Mouse (Mus musculus): Measurements from ENCODE around the gene Pclo.
"Not testable (repeated sequence)": the region's sequence is repeated elsewhere in the genome, so short reads cannot be mapped to it uniquely, and the experiment has no call there.

The Pclo gene

GRCm38 (mm10) chr5:14662603-14663002 lies 147.9 kb downstream of the Pclo start:
- DNase-seq (ENCODE audit: low read depth in 2 of 2, low spot score in 2 of 2) = no peak

- DNase-seq (ENCODE audit: low read depth in 2 of 2, low spot score in 2 of 2) = no peak
Observed at GRCm38 (mm10) chr5:14680419-14680818, 165.7 kb downstream of the Pclo start.

- no peak for DNase-seq (ENCODE audit: low read depth in 2 of 2, low spot score in 2 of 2)
Observed at GRCm38 (mm10) chr5:14691995-14692394, 177.3 kb downstream of the Pclo start.

- DNase-seq (ENCODE audit: low read depth in 2 of 2, low spot score in 2 of 2) = no peak
Observed at GRCm38 (mm10) chr5:14696745-14697144, 182.0 kb downstream of the Pclo start.

GRCm38 (mm10) chr5:14700900-14701299 lies 186.2 kb downstream of the Pclo start:
- DNase-seq (ENCODE audit: low read depth in 2 of 2, low spot score in 2 of 2) = no peak

- no peak for DNase-seq (ENCODE audit: low read depth in 2 of 2, low spot score in 2 of 2)
Observed at GRCm38 (mm10) chr5:14705423-14705822, 190.7 kb downstream of the Pclo start.

GRCm38 (mm10) chr5:14707311-14707710 lies 192.6 kb downstream of the Pclo start:
- DNase-seq (ENCODE audit: low read depth in 2 of 2, low spot score in 2 of 2) = no peak

- no peak for DNase-seq (ENCODE audit: low read depth in 2 of 2, low spot score in 2 of 2)
Observed at GRCm38 (mm10) chr5:14723576-14723975, 208.9 kb downstream of the Pclo start.

GRCm38 (mm10) chr5:14728676-14729253 lies 214.0 kb downstream of the Pclo start:
- DNase-seq (ENCODE audit: low read depth in 2 of 2, low spot score in 2 of 2) = no peak

GRCm38 (mm10) chr5:14750882-14751281 lies 236.2 kb downstream of the Pclo start:
- DNase-seq (ENCODE audit: low read depth in 2 of 2, low spot score in 2 of 2) = no peak

- DNase-seq (ENCODE audit: low read depth in 2 of 2, low spot score in 2 of 2) = no peak
Observed at GRCm38 (mm10) chr5:14766686-14767085, 252.0 kb downstream of the Pclo start.

- DNase-seq (ENCODE audit: low read depth in 2 of 2, low spot score in 2 of 2) = no peak
Observed at GRCm38 (mm10) chr5:14782362-14783082, 267.8 kb downstream of the Pclo start.

GRCm38 (mm10) chr5:14793891-14794290 lies 279.2 kb downstream of the Pclo start:
- no peak for DNase-seq (ENCODE audit: low read depth in 2 of 2, low spot score in 2 of 2)

GRCm38 (mm10) chr5:14807136-14807535 lies 292.4 kb downstream of the Pclo start:
- DNase-seq (ENCODE audit: low read depth in 2 of 2, low spot score in 2 of 2) = no peak

GRCm38 (mm10) chr5:14833165-14833860 lies 318.6 kb downstream of the Pclo start:
- DNase-seq (ENCODE audit: low read depth in 2 of 2, low spot score in 2 of 2) = no peak

- no peak for DNase-seq (ENCODE audit: low read depth in 2 of 2, low spot score in 2 of 2)
Observed at GRCm38 (mm10) chr5:14834155-14834991, 319.7 kb downstream of the Pclo start.

GRCm38 (mm10) chr5:14853650-14854049 lies 338.9 kb downstream of the Pclo start:
- no peak for DNase-seq (ENCODE audit: low read depth in 2 of 2, low spot score in 2 of 2)

- DNase-seq (ENCODE audit: low read depth in 2 of 2, low spot score in 2 of 2) = not testable (repeated sequence)
Observed at GRCm38 (mm10) chr5:14885291-14885690, 370.6 kb downstream of the Pclo start.

GRCm38 (mm10) chr5:14892242-14892641 lies 377.5 kb downstream of the Pclo start:
- no peak for DNase-seq (ENCODE audit: low read depth in 2 of 2, low spot score in 2 of 2)

GRCm38 (mm10) chr5:14903539-14903938 lies 388.8 kb downstream of the Pclo start:
- DNase-seq (ENCODE audit: low read depth in 2 of 2, low spot score in 2 of 2) = not testable (repeated sequence)
